Mouse (Mus musculus) thymus, postnatal 36 days (tissue): ENCODE measurements around the gene Pfkp.

Experiments used
- DNase-seq, 2 experiments: peaks; one replicate each; pipeline ENCODE4 v3.0.0; 2022; ENCODE audit warnings: mixed read lengths in 2 of 2

Pfkp gene

GRCm38 (mm10) chr13:6636520-6636919 lies 12.1 kb downstream of the Pfkp start:
- no peak for DNase-seq

GRCm38 (mm10) chr13:6635138-6636076 lies 13.2 kb downstream of the Pfkp start:
- no peak for DNase-seq

GRCm38 (mm10) chr13:6634063-6634462 lies 14.5 kb downstream of the Pfkp start:
- no peak for DNase-seq

- peak; percentile 40 to 58 for DNase-seq
These were observed 15.1 kb downstream of the Pfkp start for GRCm38 (mm10) chr13:6633524-6633923.

GRCm38 (mm10) chr13:6632935-6633334 lies 15.6 kb downstream of the Pfkp start:
- DNase-seq = no peak

- no peak for DNase-seq
These were observed 16.1 kb downstream of the Pfkp start for GRCm38 (mm10) chr13:6632513-6632912.

GRCm38 (mm10) chr13:6631772-6632510 lies 16.6 kb downstream of the Pfkp start:
- DNase-seq = no peak

GRCm38 (mm10) chr13:6630660-6631059 lies 17.9 kb downstream of the Pfkp start:
- DNase-seq = no peak

- no peak for DNase-seq
These were observed 18.6 kb downstream of the Pfkp start for GRCm38 (mm10) chr13:6629927-6630326.

- no peak for DNase-seq
These were observed 19.4 kb downstream of the Pfkp start for GRCm38 (mm10) chr13:6628998-6629764.

- no peak for DNase-seq
These were observed 20.3 kb downstream of the Pfkp start for GRCm38 (mm10) chr13:6628261-6628660.

- no peak for DNase-seq
These were observed 21.2 kb downstream of the Pfkp start for GRCm38 (mm10) chr13:6627352-6627751.

- DNase-seq = no peak
These were observed 22.0 kb downstream of the Pfkp start for GRCm38 (mm10) chr13:6626508-6627114.

- DNase-seq = no peak
These were observed 22.6 kb downstream of the Pfkp start for GRCm38 (mm10) chr13:6625942-6626341.

GRCm38 (mm10) chr13:6624604-6625003 lies 24.0 kb downstream of the Pfkp start:
- no peak for DNase-seq

GRCm38 (mm10) chr13:6624121-6624520 lies 24.5 kb downstream of the Pfkp start:
- no peak for DNase-seq

GRCm38 (mm10) chr13:6621831-6622230 lies 26.7 kb downstream of the Pfkp start:
- DNase-seq = no peak

GRCm38 (mm10) chr13:6620250-6620649 lies 28.3 kb downstream of the Pfkp start:
- DNase-seq = no peak

GRCm38 (mm10) chr13:6618711-6619110 lies 29.9 kb downstream of the Pfkp start:
- DNase-seq = no peak

- no peak for DNase-seq
These were observed 34.7 kb downstream of the Pfkp start for GRCm38 (mm10) chr13:6613690-6614445.

GRCm38 (mm10) chr13:6602786-6603409 lies 45.7 kb downstream of the Pfkp start:
- no peak for DNase-seq
